Mouse (Mus musculus): ENCODE measurements around the gene Mast3.

- TF ChIP-seq FLI1 (IDR thresholded peaks at IDR 0.05; ENCODE audit: low read length) (no peak), GATA1 (IDR thresholded peaks at IDR 0.05; ENCODE audit: borderline replicate concordance, low read length) (no peak)
These were observed 58.2 kb downstream of the Mast3 start for GRCm38 (mm10) chr8:70746676-70747075.

Data from megakaryocyte, embryonic 14.5 days (primary cell).